Mouse (Mus musculus) cerebellum, adult 2 months (tissue): ENCODE measurements around the gene Fgfr2.

ENCODE experiments used
- CTCF ChIP-seq: fragments of 200-500 bp; IDR thresholded peaks from 2 replicates; pipeline ENCODE4 v1.5.1; 2011; ENCODE audit warnings: low read depth, mild to moderate bottlenecking, control low read depth, low read length, moderate library complexity, borderline replicate concordance; ENCODE audit not compliant: insufficient read depth
- POLR2A ChIP-seq: fragments of 200-500 bp; IDR thresholded peaks from 2 replicates; pipeline ENCODE4 v1.6.1; 2011; ENCODE audit warnings: low read length, control low read depth, borderline replicate concordance; ENCODE audit not compliant: insufficient read depth

GRCm38 (mm10) chr7:130807749-130808148 is 2315.4 kb downstream of the Fgfr2 start:
- no peak for TF ChIP-seq CTCF
- TF ChIP-seq POLR2A: no peak
